Mouse (Mus musculus) forelimb bud, embryonic 11.5 days (tissue): ENCODE data around the gene Smarca2.
A peak's percentile ranks its signal among the peaks of the same experiment; 100 is the strongest.

ENCODE experiments used
- DNase-seq: peaks from one replicate; pipeline ENCODE4 v3.0.0-alpha.2; 2012; ENCODE audit warnings: low read depth, low spot score

The Smarca2 gene

GRCm38 (mm10) chr19:26776066-26777025 is 171.5 kb downstream of the Smarca2 start:
- DNase-seq, result no peak

- DNase-seq, result no peak
Measured at GRCm38 (mm10) chr19:26778199-26778598, 173.3 kb downstream of the Smarca2 start.

GRCm38 (mm10) chr19:26781209-26781608 is 176.4 kb downstream of the Smarca2 start:
- DNase-seq, result no peak

- no peak for DNase-seq
Measured at GRCm38 (mm10) chr19:26788446-26788845, 183.6 kb downstream of the Smarca2 start.

GRCm38 (mm10) chr19:26790386-26791346 is 185.8 kb downstream of the Smarca2 start:
- peak; percentile 25 for DNase-seq

- DNase-seq, result no peak
Measured at GRCm38 (mm10) chr19:26794315-26794714, 189.5 kb downstream of the Smarca2 start.

- no peak for DNase-seq
Measured at GRCm38 (mm10) chr19:26796006-26796405, 191.2 kb downstream of the Smarca2 start.

- no peak for DNase-seq
Measured at GRCm38 (mm10) chr19:26804401-26804800, 199.6 kb downstream of the Smarca2 start.

GRCm38 (mm10) chr19:26814629-26815028 is 209.8 kb downstream of the Smarca2 start:
- no peak for DNase-seq

GRCm38 (mm10) chr19:26817901-26818300 is 213.1 kb downstream of the Smarca2 start:
- DNase-seq, result no peak
